Mouse (Mus musculus): ENCODE measurements around the gene D630003M21Rik.

GRCm38 (mm10) chr2:158140664-158141063 lies 88.4 kb downstream of the D630003M21Rik start:
- no peak for TF ChIP-seq CTCF (IDR thresholded peaks at IDR 0.05; ENCODE audit: low read depth, low read length)
- TF ChIP-seq TAL1 (conservative IDR thresholded peaks at IDR 0.05; ENCODE audit: low read depth, low read length), result no peak

Measured in G1E (cell line).